ENCODE assay signal across 18 mouse cellular contexts in the genomic region with DNA sequence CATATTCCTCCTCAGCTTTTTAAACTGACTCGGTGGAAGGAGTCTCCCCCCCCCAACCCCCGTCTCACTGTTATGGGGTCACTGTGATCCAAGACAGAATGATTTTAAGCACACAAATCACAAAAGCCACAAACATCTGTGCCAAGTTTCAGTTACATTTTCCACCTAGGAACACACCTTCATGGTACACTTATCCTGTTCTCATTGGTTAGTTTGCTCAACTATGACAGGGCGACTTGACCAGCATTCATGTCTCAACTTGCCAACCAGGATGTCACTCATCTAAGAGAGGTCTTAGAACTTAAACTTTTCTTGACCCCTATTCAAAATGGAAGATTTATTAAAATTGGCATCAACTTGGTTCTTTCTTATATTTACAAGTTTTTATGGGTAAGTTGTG. TPM values are rescaled to one million over a fixed set of nuclear protein-coding genes. Genes with fewer than 3 reads are reported as not detected.
"Had no signal": no experiment of that assay in that cellular context is flagged by ENCODE, and none has a peak within 500 bp of the region (broad histone marks: within the 10 kb centered on the region; RNA-seq: fewer than 3 reads in every experiment).

No protein-coding gene starts in this region.

- H3K27ac ChIP-seq: neural tube, embryonic 12.5 days; neural tube, embryonic 13.5 days; neural tube, embryonic 15.5 days; stomach, embryonic 15.5 days; stomach, postnatal 0 days had no signal

- H3K36me3 ChIP-seq: neural tube, embryonic 12.5 days; neural tube, embryonic 13.5 days; neural tube, embryonic 15.5 days; stomach, embryonic 15.5 days had no signal

- H3K9me3 ChIP-seq: neural tube, embryonic 12.5 days; neural tube, embryonic 13.5 days; neural tube, embryonic 15.5 days; stomach, embryonic 15.5 days had no signal

- H3K4me2 ChIP-seq: neural tube, embryonic 12.5 days; neural tube, embryonic 13.5 days; neural tube, embryonic 15.5 days; stomach, embryonic 15.5 days had no signal

- DNase-seq: retina, postnatal 1 day; right cerebral cortex, adult 18-20 months; right cerebral cortex, postnatal 14 days; right cerebral cortex, postnatal 25 days; right cerebral cortex, postnatal 4 days; spleen, adult 18-20 months; thymus, adult 18-20 months; thymus, adult 2 months; thymus, postnatal 25 days; thymus, postnatal 36 days; thymus, postnatal 4 days had no signal

- H3K4me1 ChIP-seq: neural tube, embryonic 12.5 days; neural tube, embryonic 13.5 days; neural tube, embryonic 15.5 days; stomach, embryonic 15.5 days had no signal

- H3K27me3 ChIP-seq: neural tube, embryonic 12.5 days; neural tube, embryonic 13.5 days; neural tube, embryonic 15.5 days; stomach, embryonic 15.5 days had no signal

- H3K9ac ChIP-seq: neural tube, embryonic 12.5 days; neural tube, embryonic 13.5 days; neural tube, embryonic 15.5 days; stomach, embryonic 15.5 days had no signal

- H3K4me3 ChIP-seq: neural tube, embryonic 12.5 days; neural tube, embryonic 13.5 days; neural tube, embryonic 15.5 days; stomach, embryonic 15.5 days had no signal

RNA-seq across cellular contexts. Expression of a gene that starts 31.8 kb away (rescaled TPM):
- polyA plus RNA-seq: small intestine, adult 2 months; stomach, embryonic 14.5 days had no signal
